ENCODE assay signal across 8 mouse cellular contexts in genomic region chr10:67729271-67729670, GRCm38 (mm10).
DNase-seq lines count a peak whose midpoint lies in the region; ATAC-seq and TF ChIP-seq lines count a peak whose summit lies in the region.

No protein-coding gene starts in this region.

- no peaks in the 10 kb centered on the region for H3K36me3 ChIP-seq in neural tube, embryonic 15.5 days
- H3K36me3 ChIP-seq in forebrain, embryonic 11.5 days (ENCODE audit: control insufficient read depth, insufficient read depth, low read length) = no peaks in the 10 kb centered on the region
- no peaks in the 10 kb centered on the region for H3K36me3 ChIP-seq in hindbrain, embryonic 12.5 days

- no peak overlapping the region for H3K9ac ChIP-seq in neural tube, embryonic 15.5 days (replicated peaks)
- H3K9ac ChIP-seq in forebrain, embryonic 11.5 days (ENCODE audit: low read length) = no peak overlapping the region
- no peak overlapping the region for H3K9ac ChIP-seq in hindbrain, embryonic 12.5 days

- no peaks in the 10 kb centered on the region; the same call in 1 of the 2 replicates for H3K27me3 ChIP-seq in neural tube, embryonic 15.5 days (replicated peaks)
- no peaks in the 10 kb centered on the region for H3K27me3 ChIP-seq in forebrain, embryonic 11.5 days (ENCODE audit: control insufficient read depth, insufficient read depth, low read length)
- H3K27me3 ChIP-seq in hindbrain, embryonic 12.5 days = no peaks in the 10 kb centered on the region

- H3K4me2 ChIP-seq in neural tube, embryonic 15.5 days = no peak overlapping the region
- H3K4me2 ChIP-seq in forebrain, embryonic 11.5 days (ENCODE audit: low read depth, low read length, severe bottlenecking) = no peak overlapping the region
- no peak overlapping the region for H3K4me2 ChIP-seq in hindbrain, embryonic 12.5 days (replicated peaks)

- peak; percentile 41 for DNase-seq in neural tube, embryonic 10.5 days (ENCODE audit: extremely low spot score, low spot score)
- peak; percentile 57 for DNase-seq in forebrain, embryonic 11.5 days (ENCODE audit: low spot score)
- peak; percentile 57 to 59 for DNase-seq in left cerebral cortex, postnatal 10 days (ENCODE audit: extremely low spot score in 1 of 2, low spot score in 2 of 2)
- peak; percentile 17 for DNase-seq in testis, postnatal 14 days (ENCODE audit: low spot score)

- peak; percentile 67 for TF ChIP-seq CTCF in bone marrow, adult 2 months (IDR thresholded peaks at IDR 0.05; ENCODE audit: control insufficient read depth, insufficient read depth, low read length)

- WGBS in neural tube, embryonic 15.5 days = 57% methylated on average over 6 of the region's 6 CpGs
- WGBS in bone marrow, adult 2 months = 48% methylated on average over 6 of the region's 6 CpGs
- 55% methylated on average over 6 of the region's 6 CpGs for WGBS in forebrain, embryonic 11.5 days
- 55% methylated on average over 6 of the region's 6 CpGs for WGBS in hindbrain, embryonic 12.5 days

- intact Hi-C loops in left cerebral cortex, postnatal 10 days (cut with DNase I) = loop anchor here (5.0 kb wide), 2 partner anchors 128 to 192 kb away; partner anchors contain the start of gene Egr2

- H3K9me3 ChIP-seq in neural tube, embryonic 15.5 days (replicated peaks) = no peaks in the 10 kb centered on the region
- no peaks in the 10 kb centered on the region for H3K9me3 ChIP-seq in forebrain, embryonic 11.5 days (ENCODE audit: control insufficient read depth, low read length)
- H3K9me3 ChIP-seq in hindbrain, embryonic 12.5 days (replicated peaks) = no peaks in the 10 kb centered on the region

- H3K4me1 ChIP-seq in neural tube, embryonic 15.5 days = no peaks in the 10 kb centered on the region
- no peaks in the 10 kb centered on the region for H3K4me1 ChIP-seq in bone marrow, adult 2 months (ENCODE audit: control insufficient read depth, insufficient read depth, low read length)
- no peaks in the 10 kb centered on the region for H3K4me1 ChIP-seq in forebrain, embryonic 11.5 days (replicated peaks; ENCODE audit: control insufficient read depth, insufficient read depth, low read length)
- no peaks in the 10 kb centered on the region for H3K4me1 ChIP-seq in hindbrain, embryonic 12.5 days

- no peak overlapping the region for H3K4me3 ChIP-seq in neural tube, embryonic 15.5 days (replicated peaks)
- no peak overlapping the region for H3K4me3 ChIP-seq in bone marrow, adult 2 months (replicated peaks; ENCODE audit: control insufficient read depth, low read depth, low read length)
- H3K4me3 ChIP-seq in forebrain, embryonic 11.5 days (ENCODE audit: low read depth, low read length) = no peak overlapping the region
- H3K4me3 ChIP-seq in hindbrain, embryonic 12.5 days = no peak overlapping the region

- no peak overlapping the region for H3K27ac ChIP-seq in neural tube, embryonic 15.5 days (replicated peaks)
- no peak overlapping the region for H3K27ac ChIP-seq in bone marrow, adult 2 months (ENCODE audit: control insufficient read depth, insufficient read depth, low read depth, low read length, poor library complexity)
- H3K27ac ChIP-seq in forebrain, embryonic 11.5 days (ENCODE audit: low read depth, low read length) = no peak overlapping the region
- H3K27ac ChIP-seq in hindbrain, embryonic 12.5 days = no peak overlapping the region

- no peak for TF ChIP-seq POLR2A in bone marrow, adult 2 months (IDR thresholded peaks at IDR 0.05; ENCODE audit: borderline replicate concordance, control insufficient read depth, low read depth, low read length)

- no peak for ATAC-seq in neural tube, embryonic 15.5 days (ENCODE audit: low FRiP score)
- ATAC-seq in forebrain, embryonic 11.5 days (replicated peaks; ENCODE audit: low FRiP score) = no peak
- ATAC-seq in hindbrain, embryonic 12.5 days (ENCODE audit: low FRiP score) = peak; percentile 43; the same call in 1 of the 2 replicates
- 0 out of 2 replicates have a peak, but pooled peaks have one; percentile 50 for ATAC-seq in monocyte, adult 5-6 weeks (replicated peaks; ENCODE audit: insufficient number of reproducible peaks, low FRiP score, low TSS enrichment, poor library complexity, severe bottlenecking)

Comparison
In these comparisons a context has a peak if more than half of its experiments do, and no peak if none do; other contexts are left out.
1. ATAC-seq: peak in hindbrain, embryonic 12.5 days (single experiment) and monocyte, adult 5-6 weeks (single experiment); none in neural tube, embryonic 15.5 days (single experiment) and forebrain, embryonic 11.5 days (single experiment).
2. Peak in every context shown above with its lines, with median percentiles within 50 percentile points of each other: DNase-seq.